Mouse (Mus musculus) ES-E14 (cell line): ENCODE measurements around the gene Il10. TPM values are rescaled to one million over a fixed set of nuclear protein-coding genes. Genes with fewer than 3 reads are reported as not detected.

Source experiments
- DNase-seq: peaks from one replicate; pipeline ENCODE4 v3.0.0-alpha.2; 2013; ENCODE audit warnings: low read depth, low spot score
- H3K27ac ChIP-seq: 2 replicates; pipeline ENCODE4 v1.5.1; 2012; ENCODE audit warnings: low read depth, mild to moderate bottlenecking, low read length, moderate library complexity, mixed read lengths; ENCODE audit not compliant: poor library complexity, insufficient read depth, severe bottlenecking
- H3K36me3 ChIP-seq: 2 replicates; pipeline ENCODE4 v1.6.1; 2012; ENCODE audit warnings: mild to moderate bottlenecking, low read length, moderate library complexity, mixed read lengths; ENCODE audit not compliant: control insufficient read depth, poor library complexity, insufficient read depth, severe bottlenecking
- H3K4me1 ChIP-seq, 2 experiments: fragments of 150-350 bp in 1 of 2; sonication (generic) in 1 of 2; 2 replicates each; pipeline ENCODE4 v1.6.1; 2012; ENCODE audit warnings: low read length in 2 of 2, mild to moderate bottlenecking in 1 of 2, mixed read lengths in 1 of 2; ENCODE audit not compliant: control insufficient read depth in 2 of 2, insufficient read depth in 2 of 2, poor library complexity in 1 of 2
- H3K4me3 ChIP-seq, 2 experiments: fragments of 150-350 bp in 1 of 2; sonication (generic) in 1 of 2; 2 replicates each; pipeline ENCODE4 v1.5.1; 2012; ENCODE audit warnings: low read length in 2 of 2, low read depth in 1 of 2, mild to moderate bottlenecking in 1 of 2, mixed read lengths in 1 of 2; ENCODE audit not compliant: insufficient read depth in 1 of 2, poor library complexity in 1 of 2, severe bottlenecking in 1 of 2
- H3K9ac ChIP-seq: 2 replicates; pipeline ENCODE4 v1.6.1; 2012; ENCODE audit warnings: low read depth, mild to moderate bottlenecking, low read length, mixed read lengths; ENCODE audit not compliant: poor library complexity, insufficient read depth, severe bottlenecking
- H3K9me3 ChIP-seq: fragments of 150-350 bp; sonication (generic); 2 replicates; pipeline ENCODE4 v1.6.1; 2012; ENCODE audit warnings: low read depth, mild to moderate bottlenecking, low read length; ENCODE audit not compliant: control insufficient read depth, insufficient read depth
- CHD2 ChIP-seq: IDR thresholded peaks from 2 replicates; pipeline ENCODE4 v1.6.1; 2014; ENCODE audit warnings: mild to moderate bottlenecking, low read depth, low read length, inconsistent platforms
- HCFC1 ChIP-seq: IDR thresholded peaks from 2 replicates; pipeline ENCODE4 v1.6.1; 2012; ENCODE audit warnings: low read length, inconsistent platforms, borderline replicate concordance; ENCODE audit not compliant: insufficient read depth
- MAFK ChIP-seq: IDR thresholded peaks from 2 replicates; pipeline ENCODE4 v1.6.1; 2014; ENCODE audit warnings: mild to moderate bottlenecking, low read depth, low read length, inconsistent platforms; ENCODE audit not compliant: insufficient read depth
- ZC3H11A ChIP-seq: IDR thresholded peaks from 2 replicates; pipeline ENCODE4 v1.6.1; 2012; ENCODE audit warnings: low read depth, mild to moderate bottlenecking, inconsistent platforms, low read length, borderline replicate concordance
- ZNF384 ChIP-seq: IDR thresholded peaks from 2 replicates; pipeline ENCODE4 v1.6.1; 2012; ENCODE audit warnings: low read depth, low read length, inconsistent platforms
- in situ Hi-C, 2 experiments: fragments of 600-800 bp; cut with MboI; formaldehyde crosslinking; loops; one replicate each; pipeline ENCODE4 v1.15.1; 2025; ENCODE audit warnings: low sequenced_read_pairs in 2 of 2, inconsistent platforms in 1 of 2; ENCODE audit not compliant: unreplicated experiment in 2 of 2
- total RNA-seq: library from RNA; depleted of rRNA; stranded (reverse); fragments of 300-350 nt; gene quantifications from 2 replicates; pipeline ENCODE4 v1.2.3, GENCODE M21; 2012

Gene Il10
- total RNA-seq, 1 experiment: 1.8 TPM

DNA sequence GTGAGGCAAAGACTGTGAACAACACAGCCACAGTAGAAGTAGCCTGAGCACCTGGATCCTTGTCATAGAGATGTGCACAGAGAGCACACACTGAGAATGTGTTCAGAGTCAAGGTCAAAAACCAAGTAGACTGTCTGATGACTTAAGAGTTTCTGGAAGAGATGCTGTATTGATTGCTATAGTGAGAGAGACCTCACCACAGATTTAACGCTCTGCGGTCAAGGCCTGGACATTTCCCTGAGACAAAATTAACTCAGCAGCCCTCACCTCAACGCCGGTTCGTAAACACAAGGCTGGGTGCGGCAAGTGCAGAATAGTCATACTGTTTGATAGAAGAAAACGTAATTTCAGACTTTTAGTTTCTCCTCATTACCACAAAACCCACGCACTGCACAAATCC is 7.2 kb upstream of the Il10 start:
- no peak for DNase-seq
- Histone ChIP-seq H3K4me3 (no peak overlapping the region), H3K4me1 (no peaks in the 10 kb centered on the region), H3K36me3 (no peaks in the 10 kb centered on the region), H3K9ac (no peak overlapping the region), H3K27ac (no peak overlapping the region), H3K9me3 (no peaks in the 10 kb centered on the region)
- TF ChIP-seq MAFK (no peak), CHD2 (no peak), HCFC1 (no peak), ZC3H11A (no peak), ZNF384 (no peak)
- in situ Hi-C loops: no loop called here

- H3K9ac ChIP-seq: no peak overlapping the region
- H3K4me1 ChIP-seq: no peaks in the 10 kb centered on the region
- H3K27ac ChIP-seq: no peak overlapping the region
- H3K4me3 ChIP-seq: no peak overlapping the region
- in situ Hi-C loops: no loop called here
- TF ChIP-seq ZC3H11A: no peak
- no peak for TF ChIP-seq HCFC1
- no peak for TF ChIP-seq MAFK
- TF ChIP-seq ZNF384: no peak
- TF ChIP-seq CHD2: no peak
- H3K9me3 ChIP-seq: no peaks in the 10 kb centered on the region
- DNase-seq: no peak
- H3K36me3 ChIP-seq: no peaks in the 10 kb centered on the region
These were observed 5.7 kb upstream of the Il10 start for GRCm38 (mm10) chr1:131013926-131014325.

GRCm38 (mm10) chr1:131015281-131015680 is 4.4 kb upstream of the Il10 start:
- no peak for TF ChIP-seq MAFK
- TF ChIP-seq CHD2: no peak
- TF ChIP-seq ZNF384: no peak
- TF ChIP-seq ZC3H11A: no peak
- no peak for TF ChIP-seq HCFC1
- in situ Hi-C loops: no loop called here
- Histone ChIP-seq H3K27ac (no peak overlapping the region), H3K9me3 (no peaks in the 10 kb centered on the region), H3K4me1 (no peaks in the 10 kb centered on the region), H3K9ac (no peak overlapping the region), H3K36me3 (no peaks in the 10 kb centered on the region), H3K4me3 (no peak overlapping the region)
- no peak for DNase-seq

DNA sequence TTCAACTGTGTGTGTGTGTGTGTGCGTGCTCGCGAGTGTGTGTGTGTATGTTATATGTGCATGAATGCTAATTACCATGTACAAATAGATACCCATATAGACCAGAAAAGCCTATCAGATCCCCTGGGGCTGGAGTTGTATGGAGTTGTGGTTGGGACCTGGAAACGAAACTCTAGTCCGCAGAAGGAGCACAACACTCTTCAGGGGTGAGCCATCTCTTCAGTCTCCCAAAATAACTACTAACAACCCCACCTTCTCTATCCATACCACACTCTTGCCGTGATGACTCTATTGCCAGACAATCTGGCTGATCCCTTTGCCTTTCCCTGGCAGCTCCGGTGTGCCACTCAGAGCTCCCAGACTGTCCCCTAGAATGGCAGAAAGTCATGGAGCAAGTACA is 3.8 kb upstream of the Il10 start:
- Histone ChIP-seq H3K27ac (no peak overlapping the region), H3K4me1 (0 out of 4 replicates have a peak, but pooled peaks cover 0 to under 1% of the 10 kb centered on the region in 2 experiments), H3K9me3 (no peaks in the 10 kb centered on the region), H3K9ac (no peak overlapping the region), H3K4me3 (no peak overlapping the region), H3K36me3 (no peaks in the 10 kb centered on the region)
- DNase-seq: no peak
- TF ChIP-seq ZC3H11A (no peak), HCFC1 (no peak), CHD2 (no peak), ZNF384 (no peak), MAFK (no peak)
- in situ Hi-C loops: no loop called here
